Mouse (Mus musculus) stomach, embryonic 15.5 days (tissue): ENCODE measurements at regions not wholly inside any gene's neighbourhood (a gene's known extent, or its start where the extent isn't known, plus 50 kb on each side); places are given as distances from the start of the nearest gene placed in this dataset.

ENCODE experiments used
- ATAC-seq: fragments of 200-750 bp; cut with Nextera tagmentation; 2 replicates; pipeline ENCODE4 v1.8.0; 2017; ENCODE audit warnings: low read depth, moderate number of reproducible peaks, moderate TSS enrichment; ENCODE audit not compliant: insufficient read depth, low FRiP score
- H3K27ac ChIP-seq: fragments of 300-500 bp; sonication (generic); 2 replicates; pipeline ENCODE4 v1.5.1; 2015; ENCODE audit warnings: mild to moderate bottlenecking, inconsistent platforms
- H3K27me3 ChIP-seq: fragments of 300-500 bp; sonication (generic); replicated peaks from 2 replicates; pipeline ENCODE4 v1.6.1; 2015; ENCODE audit warnings: inconsistent platforms
- H3K36me3 ChIP-seq: fragments of 300-500 bp; sonication (generic); 2 replicates; pipeline ENCODE4 v1.6.1; 2015; ENCODE audit warnings: inconsistent platforms
- H3K4me1 ChIP-seq: fragments of 300-500 bp; sonication (generic); 2 replicates; pipeline ENCODE4 v1.6.1; 2015; ENCODE audit warnings: inconsistent platforms
- H3K4me2 ChIP-seq: fragments of 300-500 bp; sonication (generic); 2 replicates; pipeline ENCODE4 v1.6.1; 2015; ENCODE audit warnings: mild to moderate bottlenecking, inconsistent platforms
- H3K4me3 ChIP-seq: fragments of 300-500 bp; sonication (generic); replicated peaks from 2 replicates; pipeline ENCODE4 v1.5.1; 2015; ENCODE audit warnings: inconsistent platforms
- H3K9ac ChIP-seq: fragments of 300-500 bp; sonication (generic); 2 replicates; pipeline ENCODE4 v1.6.1; 2015; ENCODE audit warnings: inconsistent platforms
- H3K9me3 ChIP-seq: fragments of 300-500 bp; sonication (generic); 2 replicates; pipeline ENCODE4 v1.6.1; 2016; ENCODE audit warnings: inconsistent platforms
- WGBS: fragments of 180-500 bp; shearing (Covaris S2); methylation state at CpG from one replicate; pipeline ENCODE4 v1.1.7; 2015; 5-methylcytosine and 5-hydroxymethylcytosine counted together

DNA sequence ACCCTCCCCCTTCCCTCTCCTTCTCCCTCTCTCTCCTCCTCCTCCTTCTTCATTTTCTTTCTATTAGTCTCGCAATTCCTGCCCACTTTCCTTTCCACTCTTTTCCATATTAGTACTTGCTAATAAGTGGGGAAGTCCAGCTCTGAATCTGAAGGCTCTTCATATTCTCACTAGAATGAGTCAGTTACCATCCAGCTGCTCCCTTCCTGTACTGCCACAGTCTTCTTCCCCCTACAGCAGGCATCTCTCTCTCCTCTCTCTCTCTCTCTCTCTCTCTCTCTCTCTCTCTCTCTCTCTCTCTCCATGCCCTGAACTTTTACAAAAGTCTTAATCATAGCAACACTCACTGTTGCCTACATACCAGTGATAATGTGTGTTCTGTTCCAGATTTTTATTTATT is 226.6 kb upstream of the Pter start:
- no peaks in the 10 kb centered on the region for H3K4me1 ChIP-seq
- WGBS, result 63% methylated on average over 1 of the region's 1 CpGs
- H3K36me3 ChIP-seq, result no peaks in the 10 kb centered on the region
- no peaks in the 10 kb centered on the region for H3K27me3 ChIP-seq
- H3K9ac ChIP-seq, result no peak overlapping the region
- H3K4me2 ChIP-seq, result no peak overlapping the region
- no peak overlapping the region for H3K4me3 ChIP-seq
- no peak overlapping the region for H3K27ac ChIP-seq
- H3K9me3 ChIP-seq, result no peaks in the 10 kb centered on the region
- no peak for ATAC-seq

GRCm38 (mm10) chr2:12699331-12699730 is 224.5 kb upstream of the Pter start:
- Histone ChIP-seq H3K4me1 (no peaks in the 10 kb centered on the region), H3K36me3 (no peaks in the 10 kb centered on the region), H3K4me2 (no peak overlapping the region), H3K27me3 (no peaks in the 10 kb centered on the region), H3K9ac (no peak overlapping the region), H3K27ac (no peak overlapping the region), H3K4me3 (no peak overlapping the region), H3K9me3 (no peaks in the 10 kb centered on the region)
- no peak for ATAC-seq
- 63% methylated on average over 3 of the region's 3 CpGs for WGBS

- 49% methylated on average over 3 of the region's 3 CpGs for WGBS
Observed at GRCm38 (mm10) chr2:12707514-12707913, 216.3 kb upstream of the Pter start.

GRCm38 (mm10) chr2:12709156-12709923 is 214.5 kb upstream of the Pter start:
- H3K9me3 ChIP-seq, result no peaks in the 10 kb centered on the region
- H3K27me3 ChIP-seq, result no peaks in the 10 kb centered on the region
- peak overlapping the region; percentile 17; the same call in 1 of the 2 replicates for H3K4me2 ChIP-seq
- H3K36me3 ChIP-seq, result no peaks in the 10 kb centered on the region
- WGBS, result 20% methylated on average over 16 of the region's 16 CpGs
- H3K4me1 ChIP-seq, result no peaks in the 10 kb centered on the region
- no peak overlapping the region for H3K4me3 ChIP-seq
- no peak overlapping the region for H3K9ac ChIP-seq
- H3K27ac ChIP-seq, result no peak overlapping the region
- no peak for ATAC-seq

More at GRCm38 (mm10) chr2:12707514-12707913, 216.3 kb upstream of the Pter start:
- Histone ChIP-seq H3K36me3 (no peaks in the 10 kb centered on the region), H3K4me2 (no peak overlapping the region), H3K9me3 (no peaks in the 10 kb centered on the region), H3K9ac (no peak overlapping the region), H3K27me3 (no peaks in the 10 kb centered on the region), H3K4me1 (no peaks in the 10 kb centered on the region), H3K4me3 (no peak overlapping the region), H3K27ac (no peak overlapping the region)
- no peak for ATAC-seq

- no peak for ATAC-seq
- Histone ChIP-seq H3K27ac (no peak overlapping the region), H3K27me3 (no peaks in the 10 kb centered on the region), H3K4me1 (no peaks in the 10 kb centered on the region), H3K4me3 (no peak overlapping the region), H3K9me3 (no peaks in the 10 kb centered on the region), H3K36me3 (no peaks in the 10 kb centered on the region), H3K4me2 (no peak overlapping the region), H3K9ac (no peak overlapping the region)
- WGBS, result 69% methylated on average over 2 of the region's 2 CpGs
Observed at GRCm38 (mm10) chr2:12709924-12710240, 214.0 kb upstream of the Pter start.

DNA sequence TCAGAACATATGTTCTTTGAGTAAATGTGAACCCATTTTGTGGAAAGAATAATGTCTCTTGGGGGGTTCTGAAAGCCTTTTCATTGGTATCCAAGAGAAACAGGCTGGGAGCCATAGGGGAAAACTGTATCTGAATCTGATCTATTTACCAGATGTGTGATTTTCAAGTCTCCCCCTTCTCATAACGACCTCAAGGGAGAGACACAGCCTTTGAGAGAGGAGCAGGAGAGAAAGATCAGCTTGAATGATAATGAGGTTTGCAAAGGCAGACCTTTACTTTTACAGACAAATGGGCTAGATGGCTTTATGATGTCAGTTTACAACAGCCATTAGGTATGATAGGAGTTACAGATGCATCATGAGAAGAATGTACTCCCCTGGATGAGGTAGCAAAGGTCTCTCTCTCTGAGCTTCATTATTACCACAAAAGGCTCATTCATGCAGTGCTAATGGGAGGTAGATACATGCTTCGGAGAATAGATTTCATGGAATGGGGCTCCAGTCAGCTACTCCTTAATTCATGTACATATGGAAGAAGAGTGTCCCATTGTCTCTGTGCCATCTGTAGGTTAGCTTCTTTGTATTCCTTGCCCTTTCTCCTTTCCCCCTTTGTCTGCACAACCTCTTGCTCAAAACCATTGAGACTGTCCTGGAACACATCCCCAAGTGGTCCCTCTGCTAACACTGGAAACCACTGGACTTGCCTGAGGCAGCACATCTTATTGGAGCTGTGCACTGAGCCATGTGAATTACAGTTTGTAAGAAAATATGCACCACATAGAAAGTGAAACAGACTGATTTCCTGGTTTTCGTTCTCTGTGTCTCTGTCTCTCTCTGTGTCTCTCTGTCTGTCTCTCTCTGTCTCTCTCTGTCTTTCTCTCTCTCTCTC is 207.5 kb upstream of the Pter start:
- ATAC-seq, result no peak
- H3K9ac ChIP-seq, result no peak overlapping the region
- no peaks in the 10 kb centered on the region for H3K4me1 ChIP-seq
- no peaks in the 10 kb centered on the region for H3K9me3 ChIP-seq
- H3K27ac ChIP-seq, result no peak overlapping the region
- H3K36me3 ChIP-seq, result no peaks in the 10 kb centered on the region
- 57% methylated on average over 3 of the region's 3 CpGs for WGBS
- H3K27me3 ChIP-seq, result no peaks in the 10 kb centered on the region
- no peak overlapping the region for H3K4me3 ChIP-seq
- H3K4me2 ChIP-seq, result no peak overlapping the region

GRCm38 (mm10) chr2:12729251-12729650 is 194.6 kb upstream of the Pter start:
- 68% methylated on average over 4 of the region's 4 CpGs for WGBS
- Histone ChIP-seq H3K36me3 (no peaks in the 10 kb centered on the region), H3K4me2 (no peak overlapping the region), H3K27ac (no peak overlapping the region), H3K9me3 (no peaks in the 10 kb centered on the region), H3K4me1 (no peaks in the 10 kb centered on the region), H3K9ac (no peak overlapping the region), H3K4me3 (no peak overlapping the region), H3K27me3 (no peaks in the 10 kb centered on the region)
- no peak for ATAC-seq

DNA sequence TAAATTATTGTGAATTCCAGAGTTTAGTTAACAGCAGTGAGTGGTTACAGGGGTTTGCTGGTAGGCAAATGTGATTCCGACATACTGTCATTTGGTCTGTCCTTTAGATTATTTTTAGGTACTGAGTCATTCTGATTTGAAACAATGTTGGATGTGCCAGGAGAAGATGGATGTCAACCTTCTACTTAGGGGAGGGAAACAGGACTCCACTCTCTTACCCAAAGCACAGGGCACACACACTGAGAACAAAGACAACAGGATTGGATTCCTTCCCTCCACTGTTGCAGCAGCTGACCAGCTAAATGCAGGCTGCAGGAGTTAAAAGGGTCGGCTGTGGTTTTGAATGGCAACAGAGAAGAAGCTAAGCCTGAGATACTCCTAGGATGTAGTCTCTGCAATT is 186.7 kb upstream of the Pter start:
- Histone ChIP-seq H3K36me3 (no peaks in the 10 kb centered on the region), H3K4me2 (no peak overlapping the region), H3K4me3 (no peak overlapping the region), H3K9ac (no peak overlapping the region), H3K4me1 (no peaks in the 10 kb centered on the region), H3K27ac (no peak overlapping the region), H3K9me3 (no peaks in the 10 kb centered on the region), H3K27me3 (no peaks in the 10 kb centered on the region)
- 49% methylated on average over 2 of the region's 2 CpGs for WGBS
- ATAC-seq, result no peak

DNA sequence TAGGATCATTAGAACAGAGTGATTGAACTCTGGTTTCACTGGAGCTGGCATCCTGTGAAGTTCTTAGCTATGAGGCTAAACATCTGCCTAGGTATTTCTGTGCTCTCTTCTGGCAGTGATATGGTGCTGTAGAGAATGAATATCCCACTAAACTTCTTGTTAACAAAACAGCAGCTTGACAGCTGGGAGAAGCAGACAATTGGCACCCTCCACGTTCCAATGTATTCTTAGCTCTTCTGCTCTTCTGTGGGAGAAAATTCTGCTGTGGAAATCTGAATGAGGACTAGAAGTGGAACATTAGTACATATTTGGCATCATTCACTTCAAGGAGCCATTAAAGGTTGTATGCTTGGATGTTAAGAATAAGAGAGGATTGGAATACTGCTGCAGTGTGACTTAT is 177.0 kb upstream of the Pter start:
- no peak overlapping the region for H3K9ac ChIP-seq
- no peak for ATAC-seq
- no peak overlapping the region for H3K4me3 ChIP-seq
- no peak overlapping the region for H3K4me2 ChIP-seq
- H3K27ac ChIP-seq, result no peak overlapping the region
- 56% methylated on average over 1 of the region's 1 CpGs for WGBS
- no peaks in the 10 kb centered on the region for H3K27me3 ChIP-seq
- no peaks in the 10 kb centered on the region for H3K9me3 ChIP-seq
- no peaks in the 10 kb centered on the region for H3K4me1 ChIP-seq
- H3K36me3 ChIP-seq, result no peaks in the 10 kb centered on the region

DNA sequence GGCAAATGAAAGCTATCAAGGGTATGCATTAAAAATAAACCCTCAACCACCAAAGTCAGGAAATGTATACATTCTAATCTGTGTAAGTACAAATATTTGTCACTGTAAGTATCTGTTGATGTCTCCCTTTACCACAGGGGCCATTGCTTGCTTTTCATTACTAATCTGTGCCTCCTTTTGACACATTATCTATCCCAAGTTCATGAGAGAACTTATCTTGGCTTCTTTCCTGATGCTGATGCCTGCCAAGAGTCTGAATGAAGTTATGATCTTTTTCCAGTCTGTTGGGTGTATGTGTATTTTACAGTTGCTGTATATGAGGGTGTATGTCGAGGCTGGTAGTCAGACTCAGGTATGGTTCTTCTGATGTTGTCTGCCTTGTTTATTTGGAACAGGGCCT is 165.0 kb upstream of the Pter start:
- WGBS, result 62% methylated on average over 1 of the region's 1 CpGs
- no peak overlapping the region for H3K4me2 ChIP-seq
- H3K4me3 ChIP-seq, result no peak overlapping the region
- ATAC-seq, result no peak
- no peaks in the 10 kb centered on the region for H3K4me1 ChIP-seq
- no peaks in the 10 kb centered on the region for H3K27me3 ChIP-seq
- H3K9me3 ChIP-seq, result no peaks in the 10 kb centered on the region
- no peak overlapping the region for H3K27ac ChIP-seq
- H3K9ac ChIP-seq, result no peak overlapping the region
- no peaks in the 10 kb centered on the region for H3K36me3 ChIP-seq

DNA sequence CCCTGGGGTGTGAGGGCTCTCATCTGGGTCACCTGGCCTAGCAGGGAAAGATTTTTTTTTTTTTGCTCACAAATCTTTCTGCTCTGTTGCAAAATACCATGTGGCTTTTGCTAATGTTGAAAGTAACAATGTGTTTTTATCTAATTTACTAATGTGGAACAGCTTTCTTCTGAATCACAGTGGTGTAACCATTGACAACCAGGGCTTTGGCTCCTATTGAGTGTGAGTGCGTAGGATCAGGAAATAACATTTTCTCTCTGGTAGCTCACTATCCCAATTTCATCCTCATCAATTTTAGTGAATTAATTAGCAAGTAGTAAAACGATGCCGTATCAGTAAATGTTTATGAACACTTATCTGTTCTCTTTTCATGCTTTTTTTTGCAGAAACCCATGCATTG is 163.9 kb upstream of the Pter start:
- WGBS, result 89% methylated on average over 3 of the region's 3 CpGs
- Histone ChIP-seq H3K4me2 (no peak overlapping the region), H3K9me3 (no peaks in the 10 kb centered on the region), H3K27me3 (no peaks in the 10 kb centered on the region), H3K27ac (no peak overlapping the region), H3K4me3 (no peak overlapping the region), H3K36me3 (no peaks in the 10 kb centered on the region), H3K9ac (no peak overlapping the region), H3K4me1 (no peaks in the 10 kb centered on the region)
- ATAC-seq, result no peak

DNA sequence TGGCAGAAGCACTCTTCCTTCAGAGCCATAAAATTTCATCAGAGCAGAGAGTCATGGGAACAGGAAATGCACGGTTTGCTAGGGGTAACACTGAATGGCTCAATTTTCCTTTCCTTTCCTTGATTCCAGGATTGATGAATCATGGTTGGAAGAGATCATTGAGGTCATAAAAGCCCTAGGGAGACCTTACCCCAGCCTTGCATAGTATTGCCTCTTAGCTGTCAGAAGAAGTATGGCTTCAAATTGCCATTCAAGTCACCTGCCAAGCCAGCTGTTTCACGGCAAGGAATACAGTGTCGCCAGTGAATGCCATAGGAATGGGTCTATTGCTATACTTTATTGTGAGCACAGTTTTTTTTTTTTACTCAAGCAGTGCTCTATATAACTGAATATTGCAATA is 162.4 kb upstream of the Pter start:
- Histone ChIP-seq H3K36me3 (no peaks in the 10 kb centered on the region), H3K4me1 (no peaks in the 10 kb centered on the region), H3K9ac (no peak overlapping the region), H3K27me3 (no peaks in the 10 kb centered on the region), H3K4me2 (no peak overlapping the region), H3K9me3 (no peaks in the 10 kb centered on the region), H3K4me3 (no peak overlapping the region), H3K27ac (no peak overlapping the region)
- WGBS, result 84% methylated on average over 3 of the region's 3 CpGs
- no peak for ATAC-seq
